Mouse (Mus musculus) bone marrow, adult 2 months (tissue): Measurements from ENCODE around the gene Nudcd3.

ENCODE experiments used
- CTCF ChIP-seq: fragments of 200-500 bp; IDR thresholded peaks from 2 replicates; pipeline ENCODE4 v1.5.1; 2011; ENCODE audit warnings: low read length, control low read depth; ENCODE audit not compliant: control insufficient read depth, insufficient read depth
- POLR2A ChIP-seq: fragments of 200-500 bp; IDR thresholded peaks from 2 replicates; pipeline ENCODE4 v1.6.1; 2011; ENCODE audit warnings: low read depth, mild to moderate bottlenecking, control low read depth, low read length, borderline replicate concordance; ENCODE audit not compliant: control insufficient read depth

DNA sequence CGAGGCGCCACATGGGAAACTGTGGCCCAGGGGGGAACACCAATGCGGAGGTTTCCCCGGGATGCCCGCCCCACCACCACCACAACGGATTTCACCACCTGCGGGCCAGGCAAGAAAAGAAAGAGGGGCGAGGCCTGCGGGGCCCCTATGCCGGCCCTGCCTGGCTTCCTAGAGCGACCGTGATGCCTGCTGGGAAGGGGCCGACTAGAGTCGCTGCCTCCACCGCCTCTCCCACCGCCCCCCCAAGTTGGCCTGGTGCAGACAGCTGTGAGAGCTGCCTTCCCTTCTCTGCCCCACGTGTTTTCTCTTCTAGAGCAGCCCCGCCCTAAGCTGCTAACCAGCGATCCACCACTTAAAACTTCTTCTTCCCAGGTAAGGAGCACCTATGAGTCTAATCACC is 44.5 kb upstream of the Nudcd3 start:
- TF ChIP-seq POLR2A (no peak), CTCF (no peak)
